16 mouse cellular contexts compared by ENCODE assay signal in the genomic region with DNA sequence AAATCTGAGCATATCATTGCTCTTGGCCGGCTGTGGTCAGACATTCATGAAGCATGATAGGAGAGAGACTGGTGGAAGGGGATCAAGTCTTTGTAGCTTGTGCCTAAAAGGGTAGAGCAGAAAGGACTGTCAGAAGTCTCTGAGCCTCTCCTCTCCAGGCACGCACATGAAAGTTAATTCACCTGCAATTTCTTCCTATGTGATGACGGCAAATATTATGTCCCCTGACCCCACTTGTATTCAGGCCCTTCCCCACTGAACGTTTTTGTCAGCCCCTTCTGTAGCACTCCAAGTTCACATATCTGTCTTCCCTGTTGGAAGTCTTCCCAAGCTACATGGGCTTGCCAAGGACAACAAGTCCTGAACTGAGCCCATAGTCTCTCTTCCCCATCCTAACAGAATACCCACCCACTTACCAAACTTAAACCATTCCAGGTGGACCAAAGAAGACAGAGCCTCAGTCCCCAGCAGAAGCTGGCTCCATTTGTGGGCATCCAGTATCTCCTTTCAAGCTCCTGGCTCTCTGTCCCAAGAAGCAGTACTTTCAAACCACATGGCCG.
DNase-seq lines count a peak whose midpoint lies in the region; ATAC-seq and TF ChIP-seq lines count a peak whose summit lies in the region.
"Had no signal": no experiment of that assay in that cellular context is flagged by ENCODE, and none has a peak within 500 bp of the region (broad histone marks: within the 10 kb centered on the region; RNA-seq: fewer than 3 reads in every experiment).

No protein-coding gene starts in this region.

- no peak overlapping the region for H3K4me2 ChIP-seq in heart, embryonic 11.5 days
- H3K4me2 ChIP-seq: embryonic facial prominence, embryonic 13.5 days; hindbrain, embryonic 12.5 days; limb, embryonic 15.5 days had no signal

- no peak for TF ChIP-seq EP300 in heart, adult 2 months (IDR thresholded peaks at IDR 0.05; ENCODE audit: insufficient read depth, low read depth, low read length)

- intact Hi-C loops in heart, adult 2 months (cut with DNase I) = no loop called here
- intact Hi-C loops in heart, postnatal 10 days (cut with DNase I) = no loop called here

- no peak overlapping the region for H3K4me3 ChIP-seq in heart, adult 2 months
- H3K4me3 ChIP-seq in heart, embryonic 11.5 days (ENCODE audit: low read depth, low read length) = no peak overlapping the region
- H3K4me3 ChIP-seq: embryonic facial prominence, embryonic 13.5 days; hindbrain, embryonic 12.5 days; limb, embryonic 15.5 days had no signal

- TF ChIP-seq POLR2A in heart, adult 2 months (IDR thresholded peaks at IDR 0.05; ENCODE audit: insufficient read depth, low read depth, low read length) = no peak

- H3K36me3 ChIP-seq in heart, adult 2 months (ENCODE audit: control insufficient read depth, insufficient read depth, low read length) = no peaks in the 10 kb centered on the region
- H3K36me3 ChIP-seq in heart, embryonic 11.5 days (ENCODE audit: control insufficient read depth, insufficient read depth, low read length) = no peaks in the 10 kb centered on the region
- H3K36me3 ChIP-seq: embryonic facial prominence, embryonic 13.5 days; hindbrain, embryonic 12.5 days; limb, embryonic 15.5 days had no signal

- peak; percentile 34 to 52 for DNase-seq in heart, adult 2 months
- peak; percentile 42 for DNase-seq in 3T3-L1 (ENCODE audit: low read depth, low spot score)
- peak; percentile 10 for DNase-seq in NIH3T3 (ENCODE audit: low read depth)
- peak; percentile 39 to 50 for DNase-seq in heart, postnatal 10 days
- DNase-seq in thymus, postnatal 10 days (ENCODE audit: low spot score in 2 of 2) = no peak
- DNase-seq in layer of hippocampus, adult 8-10 months (ENCODE audit: low spot score in 2 of 2) = no peak
- DNase-seq: cerebellum, adult 11-12 months; liver, postnatal 0 days; right cerebral cortex, postnatal 14 days had no signal

- no peak for TF ChIP-seq CTCF in heart, adult 2 months (IDR thresholded peaks at IDR 0.05)

- H3K27me3 ChIP-seq in heart, adult 2 months (ENCODE audit: control insufficient read depth, insufficient read depth, low read length) = no peaks in the 10 kb centered on the region
- no peaks in the 10 kb centered on the region for H3K27me3 ChIP-seq in heart, embryonic 11.5 days (ENCODE audit: control insufficient read depth, insufficient read depth, low read length)
- H3K27me3 ChIP-seq: CH12.LX; embryonic facial prominence, embryonic 13.5 days; hindbrain, embryonic 12.5 days; limb, embryonic 15.5 days had no signal

- ATAC-seq in heart, embryonic 11.5 days (replicated peaks; ENCODE audit: insufficient number of reproducible peaks, low FRiP score, low TSS enrichment) = no peak
- ATAC-seq: forebrain, embryonic 14.5 days; liver, postnatal 0 days; midbrain, embryonic 16.5 days had no signal

- H3K27ac ChIP-seq in heart, adult 2 months = no peak overlapping the region
- no peak overlapping the region for H3K27ac ChIP-seq in heart, embryonic 11.5 days (ENCODE audit: low read depth, low read length)
- H3K27ac ChIP-seq: embryonic facial prominence, embryonic 13.5 days; hindbrain, embryonic 12.5 days; limb, embryonic 15.5 days had no signal

- H3K79me2 ChIP-seq in heart, adult 2 months (replicated peaks; ENCODE audit: control insufficient read depth, insufficient read depth, low read length) = no peaks in the 10 kb centered on the region

- H3K4me1 ChIP-seq in heart, adult 2 months (ENCODE audit: control insufficient read depth, insufficient read depth, low read length) = peaks cover 2% of the 10 kb centered on the region; the same call in 1 of the 2 replicates
- H3K4me1 ChIP-seq in heart, embryonic 11.5 days (ENCODE audit: control insufficient read depth, insufficient read depth, low read length) = no peaks in the 10 kb centered on the region
- H3K4me1 ChIP-seq: hindbrain, embryonic 12.5 days; limb, embryonic 15.5 days had no signal

- H3K9ac ChIP-seq in heart, adult 2 months (ENCODE audit: low read depth, low read length) = no peak overlapping the region
- no peak overlapping the region for H3K9ac ChIP-seq in heart, embryonic 11.5 days (ENCODE audit: low read depth, low read length)
- H3K9ac ChIP-seq: embryonic facial prominence, embryonic 13.5 days; hindbrain, embryonic 12.5 days; limb, embryonic 15.5 days; liver, postnatal 0 days had no signal

- 57% methylated on average over 5 of the region's 5 CpGs for WGBS in heart, adult 2 months
- whole genome bisulfite sequencing in heart, embryonic 11.5 days (ENCODE audit: insufficient replicate concordance) = 72% methylated on average over 5 of the region's 5 CpGs

- H3K9me3 ChIP-seq in heart, embryonic 11.5 days (replicated peaks; ENCODE audit: control insufficient read depth, low read length) = no peaks in the 10 kb centered on the region
- H3K9me3 ChIP-seq: embryonic facial prominence, embryonic 13.5 days; hindbrain, embryonic 12.5 days; limb, embryonic 15.5 days had no signal

Comparison
In these comparisons a context has a peak if more than half of its experiments do, and no peak if none do; other contexts are left out.
1. DNase-seq: peak in heart, adult 2 months (2 of 2), 3T3-L1 (single experiment), NIH3T3 (single experiment) and heart, postnatal 10 days (2 of 2); none in thymus, postnatal 10 days (0 of 2) and layer of hippocampus, adult 8-10 months (0 of 2).